17 mouse cellular contexts compared by ENCODE assay signal in genomic region chr2:5821264-5821663, GRCm38 (mm10). TPM values are rescaled to one million over a fixed set of nuclear protein-coding genes. Genes with fewer than 3 reads are reported as not detected.
"Had no signal": no experiment of that assay in that cellular context is flagged by ENCODE, and none has a peak within 500 bp of the region (broad histone marks: within the 10 kb centered on the region; RNA-seq: fewer than 3 reads in every experiment).

No protein-coding gene starts in this region.

- ATAC-seq: hindbrain, postnatal 0 days; inflammation-experienced regulatory T-cells, adult 6 months; intestine, embryonic 16.5 days had no signal

- H3K9me3 ChIP-seq: limb, embryonic 10.5 days; limb, embryonic 13.5 days; liver, embryonic 13.5 days; stomach, embryonic 15.5 days had no signal

- H3K9ac ChIP-seq: limb, embryonic 13.5 days; liver, embryonic 13.5 days; stomach, embryonic 15.5 days had no signal

- H3K4me1 ChIP-seq: limb, embryonic 10.5 days; limb, embryonic 13.5 days; stomach, embryonic 15.5 days had no signal

- H3K27ac ChIP-seq: hindbrain, postnatal 0 days; limb, embryonic 10.5 days; limb, embryonic 13.5 days; liver, embryonic 13.5 days; stomach, embryonic 15.5 days had no signal

- DNase-seq: kidney, adult 2 months; kidney, postnatal 36 days; liver, embryonic 13.5 days; lung, adult 2 months; lung, postnatal 14 days; lung, postnatal 4 days; midbrain, embryonic 14.5 days; right cerebral cortex, postnatal 25 days; spleen, adult 18-20 months; thymus, postnatal 25 days had no signal

- H3K4me2 ChIP-seq: limb, embryonic 13.5 days; liver, embryonic 13.5 days; midbrain, embryonic 11.5 days; stomach, embryonic 15.5 days had no signal

- H3K27me3 ChIP-seq: limb, embryonic 13.5 days; liver, embryonic 13.5 days; stomach, embryonic 15.5 days had no signal

- H3K4me3 ChIP-seq: limb, embryonic 10.5 days; limb, embryonic 13.5 days; liver, embryonic 13.5 days; stomach, embryonic 15.5 days had no signal

RNA-seq across cellular contexts. Expression of gene Gm13199, which starts 41.5 kb away (rescaled TPM):
- polyA plus RNA-seq: hindbrain, postnatal 0 days had no signal
